Mouse (Mus musculus) adrenal gland, postnatal 36 days (tissue): ENCODE data around the gene Il10rb. TPM values are rescaled to one million over a fixed set of nuclear protein-coding genes. Genes with fewer than 3 reads are reported as not detected.

Experiments
- DNase-seq, 2 experiments: peaks; one replicate each; pipeline ENCODE4 v3.0.0; 2021; ENCODE audit warnings: mixed read lengths in 1 of 2
- long read RNA-seq, 2 experiments: library from polyadenylated mRNA; stranded (forward); transcript quantifications; one replicate each; pipeline ENCODE4 v2.0.0; 2021; ENCODE audit warnings: borderline sequencing depth in 2 of 2
- total RNA-seq, 2 experiments: library from RNA; stranded (reverse); gene quantifications; 2 replicates each; pipeline ENCODE4 v1.2.3; 2021

Il10rb gene
- 100 to 1,000 TPM; 202 to 301 TPM for total RNA-seq
- long read RNA-seq, experiment 1, transcript Il10rb-201 (7 exons, 1,850 nt), result major isoform, 303 of 375 reads
- long read RNA-seq, experiment 1, partial matches to known transcripts, result 26 of 375 reads
- long read RNA-seq, experiment 1, other reads (novel, unspliced or antisense), result 46 of 375 reads
- long read RNA-seq, experiment 2, transcript Il10rb-201 (7 exons, 1,850 nt), result major isoform, 93 of 115 reads
- long read RNA-seq, experiment 2, partial matches to known transcripts, result 5 of 115 reads
- long read RNA-seq, experiment 2, other reads (novel, unspliced or antisense), result 17 of 115 reads

GRCm38 (mm10) chr16:91405640-91406584, at the start of gene Il10rb:
Gene Il10rb, plus strand, starts transcription at chr16:91406164.
- peak; percentile 89 to 92 for DNase-seq

GRCm38 (mm10) chr16:91356760-91357525, 49.0 kb upstream of the Il10rb start:
- peak; percentile 57 to 65 for DNase-seq

- DNase-seq, result peak; percentile 75 to 80
These were observed 48.5 kb upstream of the Il10rb start for GRCm38 (mm10) chr16:91357526-91357900.

- peak in 1 of 2 experiments; percentile 65 for DNase-seq
These were observed 47.4 kb upstream of the Il10rb start for GRCm38 (mm10) chr16:91358555-91358954.

GRCm38 (mm10) chr16:91359531-91359930, 46.4 kb upstream of the Il10rb start:
- DNase-seq, result no peak

- DNase-seq, result no peak
These were observed 45.8 kb upstream of the Il10rb start for GRCm38 (mm10) chr16:91360162-91360561.

GRCm38 (mm10) chr16:91362006-91362405, 44.0 kb upstream of the Il10rb start:
- DNase-seq, result no peak

GRCm38 (mm10) chr16:91362616-91363272, 43.2 kb upstream of the Il10rb start:
- peak; percentile 70 to 85 for DNase-seq

GRCm38 (mm10) chr16:91363483-91363882, 42.5 kb upstream of the Il10rb start:
- no peak for DNase-seq

GRCm38 (mm10) chr16:91366567-91366966, 39.4 kb upstream of the Il10rb start:
- no peak for DNase-seq

- DNase-seq, result no peak
These were observed 38.9 kb upstream of the Il10rb start for GRCm38 (mm10) chr16:91367066-91367465.

GRCm38 (mm10) chr16:91372577-91373472, 33.1 kb upstream of the Il10rb start, which contains the start of gene Ifnar2:
Gene Ifnar2, plus strand, starts transcription at chr16:91372783.
- peak; percentile 92 to 93 for DNase-seq

- no peak for DNase-seq
These were observed 32.3 kb upstream of the Il10rb start for GRCm38 (mm10) chr16:91373473-91374252.

- DNase-seq, result no peak
These were observed 31.7 kb upstream of the Il10rb start for GRCm38 (mm10) chr16:91374253-91374634.

- no peak for DNase-seq
These were observed 29.3 kb upstream of the Il10rb start for GRCm38 (mm10) chr16:91376701-91377100.

GRCm38 (mm10) chr16:91378431-91378986, 27.5 kb upstream of the Il10rb start:
- no peak for DNase-seq

GRCm38 (mm10) chr16:91378991-91379390, 27.0 kb upstream of the Il10rb start:
- no peak for DNase-seq

- DNase-seq, result no peak
These were observed 26.6 kb upstream of the Il10rb start for GRCm38 (mm10) chr16:91379412-91379811.

GRCm38 (mm10) chr16:91380151-91380550, 25.8 kb upstream of the Il10rb start:
- no peak for DNase-seq
